In genomic region chr1:78203622-78204211, GRCm38 (mm10) we compare ENCODE assay signal across 8 mouse cellular contexts. TPM values are rescaled to one million over a fixed set of nuclear protein-coding genes. Genes with fewer than 3 reads are reported as not detected.
DNase-seq lines count a peak whose midpoint lies in the region; ATAC-seq and TF ChIP-seq lines count a peak whose summit lies in the region.

No protein-coding gene starts in this region.

- no peak overlapping the region for H3K27ac ChIP-seq in left cerebral cortex, adult 2 months
- no peak overlapping the region for H3K27ac ChIP-seq in embryonic facial prominence, embryonic 10.5 days (replicated peaks)
- no peak overlapping the region for H3K27ac ChIP-seq in hindbrain, embryonic 16.5 days (ENCODE audit: low read depth, low read length)
- H3K27ac ChIP-seq in midbrain, embryonic 13.5 days, result no peak overlapping the region

- DNase-seq in left cerebral cortex, adult 2 months (ENCODE audit: extremely low spot score in 1 of 2, low spot score in 2 of 2), result no peak
- DNase-seq in left cerebral cortex, adult 9 months (ENCODE audit: low spot score in 2 of 2), result no peak
- peak; percentile 51 for DNase-seq in embryonic facial prominence, embryonic 10.5 days (ENCODE audit: low spot score)
- no peak for DNase-seq in adipocyte (ENCODE audit: low spot score)
- no peak for DNase-seq in frontal cortex, adult 2 months (ENCODE audit: extremely low spot score in 1 of 2, low spot score in 1 of 2)
- DNase-seq in yolk sac, embryonic 10.5 days (ENCODE audit: low spot score), result no peak

- H3K9ac ChIP-seq in hindbrain, embryonic 16.5 days (ENCODE audit: low read depth, low read length), result peak overlapping the region; percentile 35; the same call in 1 of the 2 replicates
- H3K9ac ChIP-seq in midbrain, embryonic 13.5 days (replicated peaks), result peak overlapping the region; percentile 44

- H3K9me3 ChIP-seq in embryonic facial prominence, embryonic 10.5 days, result no peaks in the 10 kb centered on the region
- H3K9me3 ChIP-seq in hindbrain, embryonic 16.5 days (ENCODE audit: control insufficient read depth, low read length), result no peaks in the 10 kb centered on the region
- H3K9me3 ChIP-seq in midbrain, embryonic 13.5 days, result no peaks in the 10 kb centered on the region

- peak; percentile 61; the same call in 1 of the 2 replicates for ATAC-seq in hindbrain, embryonic 16.5 days
- ATAC-seq in midbrain, embryonic 13.5 days, result peak; percentile 59

- H3K4me2 ChIP-seq in hindbrain, embryonic 16.5 days (ENCODE audit: low read length), result peak overlapping the region; percentile 55
- peak overlapping the region; percentile 55 for H3K4me2 ChIP-seq in midbrain, embryonic 13.5 days (replicated peaks)

- no peaks in the 10 kb centered on the region for H3K36me3 ChIP-seq in embryonic facial prominence, embryonic 10.5 days (replicated peaks)
- H3K36me3 ChIP-seq in hindbrain, embryonic 16.5 days (ENCODE audit: control insufficient read depth, insufficient read depth, low read length), result no peaks in the 10 kb centered on the region
- no peaks in the 10 kb centered on the region for H3K36me3 ChIP-seq in midbrain, embryonic 13.5 days

- under 1% methylated on average over 33 of the region's 33 CpGs for WGBS in embryonic facial prominence, embryonic 10.5 days
- 1% methylated on average over 33 of the region's 33 CpGs for WGBS in hindbrain, embryonic 16.5 days
- WGBS in midbrain, embryonic 13.5 days, result under 1% methylated on average over 33 of the region's 33 CpGs

- peaks cover 99% of the 10 kb centered on the region for H3K27me3 ChIP-seq in embryonic facial prominence, embryonic 10.5 days (replicated peaks; ENCODE audit: low read depth, poor library complexity, severe bottlenecking)
- peaks cover 65% of the 10 kb centered on the region for H3K27me3 ChIP-seq in hindbrain, embryonic 16.5 days (replicated peaks; ENCODE audit: control insufficient read depth, insufficient read depth, low read length)
- peaks cover 95% of the 10 kb centered on the region for H3K27me3 ChIP-seq in midbrain, embryonic 13.5 days

- H3K4me3 ChIP-seq in left cerebral cortex, adult 2 months, result peak overlapping the region; percentile 29; the same call in 1 of the 2 replicates
- peak overlapping the region; percentile 47 for H3K4me3 ChIP-seq in embryonic facial prominence, embryonic 10.5 days
- H3K4me3 ChIP-seq in hindbrain, embryonic 16.5 days (ENCODE audit: low read length), result peak overlapping the region; percentile 33
- H3K4me3 ChIP-seq in midbrain, embryonic 13.5 days (replicated peaks), result peak overlapping the region; percentile 38

- no peak for TF ChIP-seq CTCF in left cerebral cortex, adult 2 months (IDR thresholded peaks at IDR 0.05)

- peaks cover 24% of the 10 kb centered on the region for H3K4me1 ChIP-seq in embryonic facial prominence, embryonic 10.5 days
- H3K4me1 ChIP-seq in hindbrain, embryonic 16.5 days (ENCODE audit: control insufficient read depth, insufficient read depth, low read depth, low read length), result peaks cover 4% of the 10 kb centered on the region; the same call in 1 of the 2 replicates
- H3K4me1 ChIP-seq in midbrain, embryonic 13.5 days (replicated peaks), result peaks cover 29% of the 10 kb centered on the region

- intact Hi-C loops in left cerebral cortex, adult 2 months (cut with DNase I), result no loop called here

RNA-seq across cellular contexts. Expression of gene Pax3, which starts 6.8 kb away (rescaled TPM):
- total RNA-seq in left cerebral cortex, adult 2 months (2021), result not detected
- 16.6 and 17.7 TPM in 2 replicates for polyA plus RNA-seq in embryonic facial prominence, embryonic 10.5 days (2016; fragmentation: Nextera tagmentation; extraction: Ambion mirVana)
- polyA plus RNA-seq in hindbrain, embryonic 16.5 days (2015; fragmentation: Nextera tagmentation; extraction: Ambion mirVana), result 11.7 and 12.5 TPM in 2 replicates
- 30.4 and 35.6 TPM in 2 replicates for polyA plus RNA-seq in midbrain, embryonic 13.5 days (2015; fragmentation: Nextera tagmentation; extraction: Ambion mirVana)
- not detected in 2 replicates for polyA plus RNA-seq in frontal cortex, adult 2 months (2012; rRNA removed)

Comparison
In these comparisons a context has a peak if more than half of its experiments do, and no peak if none do; other contexts are left out.
1. RNA of gene Pax3, which starts 6.8 kb away (polyA plus RNA-seq): 30.4 to 35.6 TPM in midbrain, embryonic 13.5 days, 16.6 to 17.7 TPM in embryonic facial prominence, embryonic 10.5 days and 11.7 to 12.5 TPM in hindbrain, embryonic 16.5 days; not detected in frontal cortex, adult 2 months; every median in the first group is over 10 times any median in the second.
2. Peak in every context shown above with its lines, with median percentiles within 50 percentile points of each other: H3K4me3 ChIP-seq.